Comparison of ENCODE assay signal across 28 mouse cellular contexts in the genomic region with DNA sequence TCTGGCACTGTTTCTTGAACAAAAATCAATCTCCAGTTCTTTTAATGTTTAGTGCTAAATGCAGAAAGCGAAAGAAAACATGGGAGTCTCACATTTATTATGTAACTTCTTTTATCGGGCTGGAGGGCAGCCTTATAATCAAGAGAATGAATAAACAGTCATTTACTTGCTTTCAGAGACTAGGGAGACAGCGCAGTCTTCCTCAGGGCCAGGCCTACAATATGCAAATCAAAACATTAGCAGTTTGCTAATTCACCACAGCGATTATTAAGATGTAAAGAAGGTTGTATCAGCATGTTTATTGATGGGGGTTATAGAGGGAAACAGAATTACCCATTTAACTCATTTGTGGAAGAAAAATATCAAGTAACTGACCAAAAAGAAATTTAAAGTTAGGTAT.
"Had no signal": no experiment of that assay in that cellular context is flagged by ENCODE, and none has a peak within 500 bp of the region (broad histone marks: within the 10 kb centered on the region; RNA-seq: fewer than 3 reads in every experiment).

No protein-coding gene starts in this region.

- H3K4me2 ChIP-seq: heart, embryonic 12.5 days; hindbrain, embryonic 12.5 days; hindbrain, embryonic 14.5 days; intestine, embryonic 15.5 days; limb, embryonic 12.5 days; liver, embryonic 13.5 days; liver, embryonic 15.5 days had no signal

- H3K4me3 ChIP-seq: gastrocnemius, adult 2 months; heart, embryonic 10.5 days; heart, embryonic 12.5 days; hindbrain, embryonic 10.5 days; hindbrain, embryonic 12.5 days; intestine, embryonic 15.5 days; layer of hippocampus, adult 2 months; left cerebral cortex, adult 2 months; limb, embryonic 10.5 days; limb, embryonic 12.5 days; liver, embryonic 13.5 days; liver, embryonic 15.5 days had no signal

- H3K36me3 ChIP-seq: heart, embryonic 10.5 days; heart, embryonic 12.5 days; hindbrain, embryonic 10.5 days; hindbrain, embryonic 12.5 days; intestine, embryonic 15.5 days; limb, embryonic 10.5 days; limb, embryonic 12.5 days; liver, embryonic 13.5 days; liver, embryonic 15.5 days had no signal

- H3K9ac ChIP-seq: heart, embryonic 12.5 days; hindbrain, embryonic 12.5 days; hindbrain, embryonic 14.5 days; intestine, embryonic 15.5 days; limb, embryonic 12.5 days; liver, embryonic 13.5 days; liver, embryonic 15.5 days; liver, postnatal 0 days had no signal

- DNase-seq: gastrocnemius, adult 2 months; gastrocnemius, postnatal 10 days; gastrocnemius, postnatal 25 days; heart, adult 18-20 months; heart, postnatal 10 days; heart, postnatal 4 days; kidney, adult 18-20 months; kidney, adult 8-10 months; kidney, postnatal 10 days; kidney, postnatal 25 days; kidney, postnatal 4 days; liver; liver, embryonic 13.5 days; liver, postnatal 0 days had no signal

- H3K27me3 ChIP-seq: heart, embryonic 12.5 days; hindbrain, embryonic 12.5 days; intestine, embryonic 15.5 days; limb, embryonic 12.5 days; liver, embryonic 13.5 days; liver, embryonic 15.5 days had no signal

- H3K9me3 ChIP-seq: heart, embryonic 10.5 days; heart, embryonic 12.5 days; hindbrain, embryonic 10.5 days; hindbrain, embryonic 12.5 days; intestine, embryonic 15.5 days; limb, embryonic 10.5 days; limb, embryonic 12.5 days; liver, embryonic 13.5 days; liver, embryonic 15.5 days had no signal

- ATAC-seq: hindbrain, embryonic 16.5 days; inflammation-experienced regulatory T-cells, adult 6 months; intestine, embryonic 15.5 days; intestine, postnatal 0 days; liver, postnatal 0 days had no signal

- H3K4me1 ChIP-seq: heart, embryonic 10.5 days; hindbrain, embryonic 10.5 days; hindbrain, embryonic 12.5 days; intestine, embryonic 15.5 days; limb, embryonic 10.5 days; limb, embryonic 12.5 days; liver, embryonic 13.5 days; liver, embryonic 15.5 days had no signal

- H3K27ac ChIP-seq: gastrocnemius, adult 2 months; heart, embryonic 10.5 days; hindbrain, embryonic 10.5 days; hindbrain, embryonic 12.5 days; hindbrain, embryonic 14.5 days; intestine, embryonic 15.5 days; layer of hippocampus, adult 2 months; left cerebral cortex, adult 2 months; limb, embryonic 10.5 days; limb, embryonic 12.5 days; liver, embryonic 13.5 days; liver, embryonic 15.5 days had no signal
